Mouse (Mus musculus) spleen, postnatal 10 days (tissue): ENCODE data around the gene Atp6v1b1.
"Not testable (repeated sequence)": the region's sequence is repeated elsewhere in the genome, so short reads cannot be mapped to it uniquely, and the experiment has no call there.

Source experiments
- DNase-seq, 2 experiments: peaks; one replicate each; pipeline ENCODE4 v3.0.0; 2021 to 2022; ENCODE audit warnings: low spot score in 2 of 2

Gene Atp6v1b1

GRCm38 (mm10) chr6:83775638-83776293 is 33.0 kb downstream of the Atp6v1b1 start, which contains the start of gene Tex261:
Gene Tex261 (minus strand): TSS chr6:83775813.
- DNase-seq, result peak; percentile 83 to 91

GRCm38 (mm10) chr6:83778306-83778705 is 35.5 kb downstream of the Atp6v1b1 start:
- no peak for DNase-seq

- DNase-seq, result peak; percentile 26 to 61
Measured at GRCm38 (mm10) chr6:83779026-83779425, 36.2 kb downstream of the Atp6v1b1 start.

- DNase-seq, result no peak
Measured at GRCm38 (mm10) chr6:83786426-83786825, 43.6 kb downstream of the Atp6v1b1 start.

- no peak for DNase-seq
Measured at GRCm38 (mm10) chr6:83788554-83788953, 45.8 kb downstream of the Atp6v1b1 start.

GRCm38 (mm10) chr6:83790533-83790932 is 47.7 kb downstream of the Atp6v1b1 start:
- not testable (repeated sequence) for DNase-seq

GRCm38 (mm10) chr6:83791251-83791890 is 48.6 kb downstream of the Atp6v1b1 start:
- DNase-seq, result no peak

- peak; percentile 89 to 96 for DNase-seq
Measured at GRCm38 (mm10) chr6:83794760-83795296, 52.0 kb downstream of the Atp6v1b1 start, which contains the start of gene Nagk. Gene Nagk (plus strand): TSS chr6:83794982.

- no peak for DNase-seq
Measured at GRCm38 (mm10) chr6:83795492-83795900, 52.7 kb downstream of the Atp6v1b1 start.

GRCm38 (mm10) chr6:83796686-83797085 is 53.9 kb downstream of the Atp6v1b1 start:
- no peak for DNase-seq

- DNase-seq, result no peak
Measured at GRCm38 (mm10) chr6:83802033-83802432, 59.2 kb downstream of the Atp6v1b1 start.

GRCm38 (mm10) chr6:83802846-83803245 is 60.1 kb downstream of the Atp6v1b1 start:
- no peak for DNase-seq
